Mouse (Mus musculus) olfactory bulb, adult 2 months (tissue): ENCODE measurements around the gene Ctnnb1.

Source experiments
- CTCF ChIP-seq: fragments of 200-500 bp; IDR thresholded peaks from 2 replicates; pipeline ENCODE4 v1.5.1; 2012; ENCODE audit warnings: low read depth, mild to moderate bottlenecking, low read length, moderate library complexity; ENCODE audit not compliant: insufficient read depth
- POLR2A ChIP-seq: fragments of 200-500 bp; IDR thresholded peaks from 2 replicates; pipeline ENCODE4 v1.6.1; 2012; ENCODE audit warnings: mild to moderate bottlenecking, low read depth, low read length, moderate library complexity; ENCODE audit not compliant: insufficient read depth

GRCm38 (mm10) chr9:120950761-120951160 is 21.7 kb downstream of the Ctnnb1 start:
- no peak for TF ChIP-seq POLR2A
- no peak for TF ChIP-seq CTCF
